Mouse (Mus musculus) B cell, adult 67 days (primary cell): ENCODE data around the gene Rhot2. TPM values are rescaled to one million over a fixed set of nuclear protein-coding genes. Genes with fewer than 3 reads are reported as not detected.

ENCODE experiments used
- total RNA-seq, 2 experiments: library from RNA; stranded (reverse); gene quantifications; 4 replicates each; pipeline ENCODE4 v1.2.4; 2023

Rhot2 gene
- total RNA-seq = 10 to 100 TPM; 77.3 to 80.7 TPM

GRCm38 (mm10) chr17:25844396-25844901 lies at the start of gene Rhot2:
Gene Rhot2 (minus strand): TSS chr17:25844851.

GRCm38 (mm10) chr17:25880196-25880910 lies 35.7 kb upstream of the Rhot2 start, which contains the start of gene Wfikkn1:
Gene Wfikkn1 (minus strand): TSS chr17:25880858.

GRCm38 (mm10) chr17:25874721-25875170 lies 30.1 kb upstream of the Rhot2 start, which contains the start of gene Mettl26:
Gene Mettl26 (plus strand): TSS chr17:25875074.

GRCm38 (mm10) chr17:25868601-25869191 lies 24.0 kb upstream of the Rhot2 start, which contains the start of gene Mcrip2:
Gene Mcrip2 (minus strand): TSS chr17:25868764.

GRCm38 (mm10) chr17:25860832-25861703 lies 16.4 kb upstream of the Rhot2 start, which contains the start of gene Wdr90:
Gene Wdr90 (minus strand): TSS chr17:25861501.

GRCm38 (mm10) chr17:25841117-25841880 lies 3.4 kb downstream of the Rhot2 start, which contains the start of gene Gm20683:
Gene Gm20683 (minus strand): TSS chr17:25841763.

GRCm38 (mm10) chr17:25837076-25837410 lies 7.6 kb downstream of the Rhot2 start, which contains the start of gene Rhbdl1:
Gene Rhbdl1 (minus strand): TSS chr17:25837295.

GRCm38 (mm10) chr17:25833291-25833663 lies 11.4 kb downstream of the Rhot2 start, which contains the start of gene Stub1:
Gene Stub1 (minus strand): TSS chr17:25833404.

GRCm38 (mm10) chr17:25828712-25829557 lies 15.7 kb downstream of the Rhot2 start, which contains the start of gene Jmjd8:
Gene Jmjd8 (plus strand): TSS chr17:25828867.

GRCm38 (mm10) chr17:25823452-25823851 lies 21.2 kb downstream of the Rhot2 start, which contains the start of gene Wdr24:
Gene Wdr24 (plus strand): TSS chr17:25823627.

GRCm38 (mm10) chr17:25808789-25809605 lies 35.7 kb downstream of the Rhot2 start, which contains the start of gene Fbxl16:
Gene Fbxl16 (plus strand): TSS chr17:25809085.

GRCm38 (mm10) chr17:25796951-25797369 lies 47.7 kb downstream of the Rhot2 start, which contains the start of gene Metrn:
Gene Metrn (minus strand): TSS chr17:25797136.

GRCm38 (mm10) chr17:25795609-25796092 lies 49.0 kb downstream of the Rhot2 start, which contains the start of gene AC134908.4:
Gene AC134908.4 (minus strand): TSS chr17:25795659.

GRCm38 (mm10) chr17:25792615-25793014 lies 52.0 kb downstream of the Rhot2 start, which contains the start of gene Fam173a:
Gene Fam173a (minus strand): TSS chr17:25792901.

Other genes starting within 250 kb of the Rhot2 start
- not detected for gene Gng13, start 127.7 kb downstream of the Rhot2 start, total RNA-seq
- gene Chtf18, start 117.4 kb downstream of the Rhot2 start, total RNA-seq = 1 to 10 TPM; 6.7 to 8.5 TPM
- gene Rpusd1, start 117.2 kb downstream of the Rhot2 start, total RNA-seq = 1 to 10 TPM; 7.5 to 7.7 TPM
- gene Mslnl, start 108.8 kb downstream of the Rhot2 start, total RNA-seq = not detected
- 1 to 10 TPM in 1 of 2 experiments, not detected in 1; 1.2 TPM for gene Msln, start 90.5 kb downstream of the Rhot2 start, total RNA-seq
- gene Narfl, start 71.1 kb downstream of the Rhot2 start, total RNA-seq = 10 to 100 TPM; 43.3 to 45.9 TPM
- 10 to 100 TPM; 17.7 to 28.0 TPM for gene Haghl, start 59.2 kb downstream of the Rhot2 start, total RNA-seq
- under 1 TPM in 1 of 2 experiments, not detected in 1; 0.32 TPM for gene Ccdc78, start 58.3 kb downstream of the Rhot2 start, total RNA-seq
- 10 to 100 TPM; 50.2 to 61.0 TPM for gene Fam173a, start 52.0 kb downstream of the Rhot2 start, total RNA-seq
- not detected for gene AC134908.4, start 49.2 kb downstream of the Rhot2 start, total RNA-seq
- 10 to 100 TPM; 13.3 to 17.5 TPM for gene Metrn, start 47.7 kb downstream of the Rhot2 start, total RNA-seq
- gene Fbxl16, start 35.8 kb downstream of the Rhot2 start, total RNA-seq = not detected
- gene Wdr24, start 21.2 kb downstream of the Rhot2 start, total RNA-seq = 10 to 100 TPM; 18.9 TPM
- gene Jmjd8, start 16.0 kb downstream of the Rhot2 start, total RNA-seq = 10 to 100 TPM; 31.0 to 35.5 TPM
- 10 to 100 TPM; 69.1 to 78.8 TPM for gene Stub1, start 11.4 kb downstream of the Rhot2 start, total RNA-seq
- 1 to 10 TPM; 1.8 to 4.8 TPM for gene Rhbdl1, start 7.6 kb downstream of the Rhot2 start, total RNA-seq
- gene Gm20683, start 3.1 kb downstream of the Rhot2 start, total RNA-seq = 1 to 10 TPM; 3.6 to 4.6 TPM
- gene Wdr90, start 16.6 kb upstream of the Rhot2 start, total RNA-seq = 10 to 100 TPM; 25.1 to 32.9 TPM
- 1 to 10 TPM; 3.2 to 4.2 TPM for gene Mcrip2, start 23.9 kb upstream of the Rhot2 start, total RNA-seq
- 10 to 100 TPM; 21.0 to 33.3 TPM for gene Mettl26, start 30.2 kb upstream of the Rhot2 start, total RNA-seq
- 1 to 10 TPM; 6.7 to 6.9 TPM for gene Wfikkn1, start 36.0 kb upstream of the Rhot2 start, total RNA-seq
- gene Rab40c, start 74.9 kb upstream of the Rhot2 start, total RNA-seq = 10 to 100 TPM; 27.3 to 37.8 TPM
- gene Pigq, start 100.1 kb upstream of the Rhot2 start, total RNA-seq = 10 to 100 TPM; 84.4 to 92.2 TPM
- gene Nhlrc4, start 100.1 kb upstream of the Rhot2 start, total RNA-seq = not detected
- not detected for gene A930017K11Rik, start 107.7 kb upstream of the Rhot2 start, total RNA-seq
- gene Capn15, start 140.9 kb upstream of the Rhot2 start, total RNA-seq = 10 to 100 TPM; 42.6 to 48.1 TPM
- gene Rab11fip3, start 224.7 kb upstream of the Rhot2 start, total RNA-seq = 10 to 100 TPM; 10.4 to 11.9 TPM
- 1 to 10 TPM; 4.1 to 5.3 TPM for gene Decr2, start 245.5 kb upstream of the Rhot2 start, total RNA-seq